Mouse (Mus musculus) gastrocnemius, adult 18-20 months (tissue): ENCODE results near the gene Ammecr1. TPM values are rescaled to one million over a fixed set of nuclear protein-coding genes. Genes with fewer than 3 reads are reported as not detected.

ENCODE experiments used
- DNase-seq: peaks from one replicate; pipeline ENCODE4 v3.0.0; 2021; ENCODE audit warnings: low spot score
- total RNA-seq, 2 experiments: library from RNA; stranded (reverse); gene quantifications; 2 replicates each; pipeline ENCODE4 v1.2.3; 2021

Gene Ammecr1
- total RNA-seq, 2 experiments from 2014 or later = 3.9 to 4.2 TPM

DNA sequence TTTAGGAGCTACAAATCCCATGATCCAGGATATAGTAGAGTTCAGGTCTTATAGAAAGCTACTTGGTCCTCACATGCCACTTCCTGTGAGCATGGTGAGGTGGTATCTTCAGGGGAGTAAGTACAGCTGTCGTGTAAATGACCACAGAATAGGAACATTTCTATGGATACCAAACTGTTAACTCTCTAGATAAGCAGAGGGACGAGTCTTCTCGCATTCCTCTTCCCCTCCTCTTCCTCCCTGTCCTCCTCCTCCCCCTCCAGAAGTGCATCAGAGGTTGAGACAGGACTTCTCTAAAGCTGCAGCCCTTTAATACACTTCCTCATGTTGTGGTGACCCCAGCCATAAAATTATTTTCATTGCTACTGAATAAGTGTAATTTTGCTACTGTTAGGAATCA, 49.1 kb downstream of the Ammecr1 start:
- no peak for DNase-seq

DNA sequence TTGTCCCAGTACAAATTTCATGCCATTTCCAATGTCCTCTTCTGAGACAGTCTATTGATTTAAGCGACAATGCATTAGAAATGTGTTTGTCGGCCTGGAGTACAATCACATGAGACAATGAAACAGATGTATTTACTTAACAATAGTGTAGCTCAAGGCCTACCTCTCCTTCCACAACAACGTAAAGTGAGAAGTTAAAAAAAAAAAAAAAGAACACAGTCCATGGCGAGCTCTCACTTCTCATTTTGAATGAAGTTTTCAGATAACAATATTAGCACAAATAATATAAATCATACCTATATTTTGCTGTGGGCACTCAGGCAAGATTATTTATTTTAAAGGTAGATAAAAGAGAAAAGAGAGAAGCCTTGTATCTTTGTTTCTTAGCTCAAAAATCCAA, 49.8 kb downstream of the Ammecr1 start:
- no peak for DNase-seq

DNA sequence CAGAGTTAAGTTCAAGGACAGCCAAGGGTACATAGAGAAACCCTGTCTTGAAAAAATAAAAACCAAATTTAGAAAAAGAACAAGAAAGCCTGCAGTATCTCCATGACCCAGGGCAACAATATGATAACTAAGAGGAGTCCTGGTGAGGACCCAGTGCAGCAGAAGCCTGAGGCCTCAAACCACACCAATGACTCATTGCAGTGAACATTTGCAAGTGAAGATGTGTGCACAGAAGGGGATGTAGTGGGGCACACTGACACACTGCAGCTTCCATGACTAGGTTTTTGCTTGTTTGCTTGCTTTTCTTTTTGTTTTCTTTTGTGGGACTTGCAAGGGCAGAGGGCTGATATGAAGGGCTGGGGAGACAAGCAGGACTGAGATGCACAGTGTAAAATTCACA, 52.3 kb downstream of the Ammecr1 start:
- no peak for DNase-seq

DNA sequence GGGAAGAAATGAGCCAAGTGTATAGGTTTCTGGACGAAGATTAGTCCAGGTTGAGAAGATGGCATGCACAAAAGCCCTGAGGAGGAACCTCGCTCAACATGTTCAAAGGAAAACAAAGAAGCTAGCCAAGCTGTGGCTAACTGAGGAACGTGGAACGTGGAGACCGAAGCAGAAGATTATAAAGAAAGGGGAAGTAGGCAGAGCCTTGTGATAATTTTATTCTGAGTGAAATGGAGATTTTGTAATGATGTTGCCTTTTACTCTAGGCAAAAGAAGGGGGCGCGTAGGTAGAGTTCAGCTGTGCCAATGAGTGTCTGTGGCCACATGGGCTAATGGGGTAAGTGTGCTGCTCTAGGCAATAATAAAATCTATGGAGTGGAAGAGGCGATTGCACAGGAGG, 62.7 kb downstream of the Ammecr1 start:
- no peak for DNase-seq

DNA sequence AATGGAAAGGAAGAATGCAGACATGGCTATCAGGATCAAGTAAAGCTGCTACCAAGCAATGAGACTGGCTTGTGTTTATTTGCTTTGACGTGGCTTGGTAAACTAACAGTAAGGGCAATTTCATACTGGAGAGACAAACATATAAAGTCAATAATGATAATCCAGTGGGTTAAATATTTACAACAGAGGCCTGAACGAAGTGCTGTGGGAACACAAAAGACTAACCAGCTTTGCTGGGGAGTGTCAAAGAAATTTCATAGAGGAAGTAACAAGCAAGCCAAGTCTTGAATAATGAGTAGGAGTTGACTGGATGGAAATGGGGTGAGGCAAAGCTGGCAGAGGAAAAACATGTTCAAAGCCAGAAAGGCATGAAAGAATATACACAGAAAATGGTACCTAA, 63.9 kb downstream of the Ammecr1 start:
- DNase-seq = no peak

DNA sequence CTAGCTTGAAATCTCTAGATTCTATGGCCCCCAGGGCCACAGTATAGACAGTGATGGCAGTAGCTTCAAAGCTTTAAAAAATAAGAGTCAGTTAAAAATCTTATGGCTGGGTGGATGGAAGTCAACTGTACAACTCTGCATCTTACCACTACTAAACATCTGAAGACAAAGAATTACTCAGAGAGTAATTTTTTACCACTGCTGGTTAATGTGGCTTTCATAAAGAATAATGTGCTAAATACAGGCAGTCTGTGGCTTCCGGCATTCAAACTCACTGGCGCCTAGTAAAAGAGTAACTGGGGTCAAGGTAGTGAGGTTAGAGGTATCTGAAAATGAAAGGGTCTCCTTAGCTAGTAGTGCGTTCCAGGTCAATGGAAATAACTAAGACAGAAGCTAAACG, 64.6 kb downstream of the Ammecr1 start:
- DNase-seq = no peak

DNA sequence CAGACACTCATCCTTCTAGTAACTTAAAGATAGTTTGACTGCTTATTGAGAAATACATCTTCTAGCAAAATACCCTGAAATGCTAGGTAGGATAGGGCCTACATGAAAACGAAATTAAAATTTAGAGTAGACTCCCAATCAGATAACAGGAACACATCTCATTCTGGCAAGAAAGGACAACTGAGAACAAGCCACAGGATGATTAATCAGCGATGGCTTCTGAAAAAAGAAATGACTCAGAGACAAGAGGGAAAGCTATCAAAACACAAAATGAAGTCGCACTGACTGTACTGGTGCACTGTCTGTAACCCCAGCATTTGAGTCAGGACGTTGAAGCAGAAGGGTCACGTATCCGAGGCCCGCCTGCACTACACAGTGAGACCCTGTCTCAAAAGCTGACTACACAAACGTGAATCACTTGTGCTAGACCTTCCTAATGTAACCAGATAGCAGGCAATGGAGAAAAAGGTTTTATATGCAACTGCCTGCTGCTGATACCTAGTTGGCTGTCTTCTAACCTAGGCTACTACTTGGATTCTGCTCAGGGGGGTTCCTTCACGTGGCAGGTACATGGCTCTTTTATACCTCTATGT, 68.1 kb downstream of the Ammecr1 start:
- DNase-seq = no peak

DNA sequence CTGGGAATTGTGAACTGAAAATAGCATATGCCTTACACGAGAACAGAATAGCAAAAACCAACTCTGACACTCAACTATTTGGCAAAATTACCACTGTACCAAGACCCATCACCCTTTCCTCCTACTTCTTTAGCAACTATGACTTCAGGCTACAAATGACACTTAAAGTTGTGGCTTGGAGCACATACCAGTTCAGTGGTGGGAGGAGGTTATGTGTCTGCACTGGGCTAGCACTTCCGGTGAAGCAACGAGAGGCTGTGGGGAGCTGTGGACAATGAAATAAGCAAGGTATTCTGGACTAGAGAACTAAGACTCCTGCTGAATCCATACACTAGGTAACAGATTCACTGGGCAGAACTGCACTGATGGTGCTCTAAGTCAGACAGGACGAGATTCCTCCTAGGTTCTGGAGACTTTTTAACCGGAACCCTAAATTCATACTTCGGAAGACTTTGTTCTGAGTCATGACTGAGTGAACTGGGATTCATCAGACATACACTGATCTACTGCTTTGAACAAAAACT, 69.0 kb downstream of the Ammecr1 start:
- no peak for DNase-seq

DNA sequence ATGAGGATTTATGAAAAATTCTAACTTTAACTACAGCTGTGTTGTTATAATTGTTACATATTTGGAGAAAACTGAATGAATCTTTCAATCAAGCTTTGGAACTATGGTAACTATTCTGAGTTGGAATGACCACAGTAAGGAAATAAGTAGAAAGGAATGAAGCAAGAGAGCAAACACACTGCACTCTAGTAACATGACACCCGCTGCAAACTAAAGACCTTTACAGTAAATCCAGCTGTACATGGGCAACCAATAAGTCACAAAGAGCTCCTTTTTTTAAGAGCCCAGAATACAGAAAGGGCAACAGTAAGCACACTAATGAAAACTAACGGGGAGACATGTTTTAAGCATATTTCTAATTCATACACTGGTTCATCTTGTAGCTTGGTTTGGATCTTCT, 71.2 kb downstream of the Ammecr1 start:
- DNase-seq = no peak

DNA sequence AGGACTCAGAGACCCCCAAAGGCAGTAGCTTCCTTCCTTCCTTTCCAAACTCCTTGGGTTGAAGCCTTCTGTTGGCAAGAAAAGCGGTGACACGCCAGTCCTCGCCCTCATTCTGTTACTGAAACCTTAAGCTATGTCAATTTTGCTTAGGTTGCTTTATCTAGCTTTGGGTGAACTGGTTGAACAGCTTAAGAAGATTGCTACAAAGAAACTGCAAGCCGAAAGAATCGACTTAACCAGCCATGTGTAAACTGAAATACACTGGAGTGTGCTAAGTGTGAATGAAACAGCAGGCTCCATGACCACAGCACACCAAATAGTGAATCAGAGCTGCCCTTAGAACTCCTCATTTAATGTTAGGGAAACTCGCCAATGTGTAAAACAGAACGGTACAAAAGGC, 80.6 kb downstream of the Ammecr1 start:
- DNase-seq = no peak

DNA sequence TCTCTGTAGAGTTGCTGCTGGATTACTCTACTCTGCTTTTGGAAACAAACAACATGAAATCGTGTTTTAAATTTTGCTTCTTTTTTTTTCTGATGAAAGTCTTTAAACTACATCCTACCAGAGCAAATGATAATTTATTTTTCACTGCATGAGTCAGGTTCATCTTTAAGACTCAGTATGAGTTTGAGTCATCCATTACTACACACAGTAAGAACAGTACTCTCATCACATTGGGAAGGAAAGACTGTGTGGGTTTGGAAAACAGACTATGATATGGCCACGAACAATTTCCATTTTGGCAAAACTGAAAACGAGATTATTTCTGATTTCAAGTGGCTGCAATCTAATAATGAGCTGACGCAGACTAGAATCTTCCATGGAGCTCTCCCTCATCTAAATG, 82.9 kb downstream of the Ammecr1 start:
- DNase-seq = no peak

DNA sequence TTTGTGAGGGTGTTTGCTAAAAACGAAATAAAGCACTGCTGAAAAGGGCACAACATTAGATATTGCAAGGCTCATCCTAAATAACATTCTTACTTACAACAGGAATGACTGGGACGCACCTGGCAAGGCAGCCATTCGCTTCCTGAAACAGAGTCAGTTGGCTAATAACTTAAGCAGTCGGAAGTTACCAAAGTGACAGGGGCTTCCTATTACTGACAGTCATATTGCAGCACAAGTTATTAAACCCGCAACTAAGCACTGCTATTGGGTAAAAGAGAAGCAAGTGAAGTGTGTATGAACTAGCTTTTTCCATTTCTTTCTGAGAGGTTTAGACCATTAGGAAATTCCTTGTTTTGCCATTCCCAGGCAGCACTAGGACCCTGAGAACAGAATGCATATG, 84.3 kb downstream of the Ammecr1 start:
- no peak for DNase-seq

DNA sequence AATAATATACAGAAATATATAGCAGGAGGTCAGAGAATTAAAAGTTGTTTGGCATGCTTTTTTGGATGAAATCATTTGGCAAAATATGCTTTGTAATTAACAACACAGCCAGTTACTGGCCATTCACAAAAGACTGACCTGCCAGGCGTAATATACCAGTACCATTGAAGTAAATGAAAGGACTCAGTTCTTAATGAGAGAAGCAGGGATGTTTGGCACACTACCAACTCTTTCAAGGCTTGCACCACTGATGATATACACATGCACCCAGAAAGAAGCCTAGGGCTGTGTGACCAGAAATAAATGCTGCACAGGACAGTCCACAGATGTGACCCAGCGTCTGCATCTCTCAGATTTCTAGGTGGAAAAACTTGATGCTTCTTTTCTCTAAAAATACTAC, 96.7 kb downstream of the Ammecr1 start:
- peak; percentile 1 for DNase-seq

DNA sequence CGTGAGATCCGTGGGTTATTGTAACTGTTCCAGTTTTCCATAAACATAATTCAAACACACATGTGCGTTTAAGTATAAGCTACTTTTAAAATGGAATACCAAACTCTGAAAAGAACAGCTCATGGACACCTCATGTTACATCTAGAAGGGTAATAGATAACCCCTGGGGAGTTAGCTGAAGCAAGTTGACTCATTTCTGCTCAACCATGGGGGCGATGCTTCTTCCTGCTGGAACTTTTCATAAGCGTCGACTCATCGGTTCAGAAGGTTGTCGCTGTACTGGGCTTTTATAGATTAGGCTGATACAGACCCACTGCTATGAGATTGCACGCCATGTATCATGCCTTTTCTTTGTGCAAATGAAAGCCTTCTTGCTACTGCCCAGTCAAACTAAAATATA, 118.5 kb downstream of the Ammecr1 start:
- DNase-seq = no peak

DNA sequence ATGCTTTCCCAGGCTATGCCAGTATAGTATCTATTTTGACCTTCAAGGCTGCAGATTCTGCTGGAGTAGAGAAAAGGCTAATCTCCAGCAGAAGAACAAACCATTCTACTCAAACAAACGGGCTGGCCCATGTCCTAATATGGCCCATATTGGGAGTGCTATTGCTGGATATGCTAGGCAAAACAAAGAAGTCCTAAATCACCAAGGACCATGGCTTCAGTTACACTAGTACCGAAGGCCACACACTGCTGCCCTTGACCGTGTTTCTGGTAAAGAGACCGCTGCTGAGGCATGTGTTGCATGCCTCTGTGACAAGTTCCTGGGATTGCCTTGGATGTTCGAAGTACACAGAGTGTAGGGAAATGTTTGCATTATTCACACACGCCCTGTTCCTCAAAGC, 120.3 kb downstream of the Ammecr1 start:
- no peak for DNase-seq

DNA sequence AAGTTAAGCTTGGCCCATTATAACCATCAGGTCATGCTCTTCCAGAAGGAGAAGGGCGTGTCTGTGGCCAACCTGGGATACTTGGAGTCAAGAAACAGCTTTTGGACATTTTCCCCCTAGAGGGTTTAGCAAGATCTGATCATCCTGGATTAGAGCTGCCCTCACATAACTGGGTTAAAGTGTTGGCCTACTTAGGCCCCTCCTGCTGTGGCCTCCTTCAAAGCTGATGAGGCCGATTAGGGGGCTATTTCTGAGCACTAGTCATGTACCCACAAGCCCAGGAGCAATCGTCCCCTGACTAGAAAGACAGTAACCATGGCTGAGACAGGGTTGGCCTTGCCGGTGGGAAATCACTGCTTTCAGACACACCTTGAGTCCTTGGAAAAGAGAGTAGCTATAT, 124.6 kb downstream of the Ammecr1 start:
- DNase-seq = no peak

DNA sequence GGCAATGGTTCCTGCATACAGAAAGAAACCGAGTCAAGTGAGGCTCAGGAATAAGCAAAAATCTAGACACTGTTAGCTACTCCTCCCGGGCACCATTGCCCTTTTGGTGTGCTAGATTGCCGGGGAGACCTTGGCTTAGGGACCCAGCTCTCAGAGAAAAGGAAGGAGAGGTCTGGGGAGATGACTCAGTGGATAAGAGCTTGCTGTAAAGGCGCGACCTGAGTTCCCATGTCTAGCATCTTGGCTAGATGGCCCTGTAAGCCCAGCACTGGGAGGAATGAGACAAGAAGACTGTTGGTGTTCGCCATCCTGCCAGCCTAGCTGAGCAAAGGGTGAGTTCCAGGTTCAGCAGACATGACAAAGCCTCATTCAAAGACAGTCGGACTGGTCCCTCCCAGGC, 127.1 kb downstream of the Ammecr1 start:
- no peak for DNase-seq

DNA sequence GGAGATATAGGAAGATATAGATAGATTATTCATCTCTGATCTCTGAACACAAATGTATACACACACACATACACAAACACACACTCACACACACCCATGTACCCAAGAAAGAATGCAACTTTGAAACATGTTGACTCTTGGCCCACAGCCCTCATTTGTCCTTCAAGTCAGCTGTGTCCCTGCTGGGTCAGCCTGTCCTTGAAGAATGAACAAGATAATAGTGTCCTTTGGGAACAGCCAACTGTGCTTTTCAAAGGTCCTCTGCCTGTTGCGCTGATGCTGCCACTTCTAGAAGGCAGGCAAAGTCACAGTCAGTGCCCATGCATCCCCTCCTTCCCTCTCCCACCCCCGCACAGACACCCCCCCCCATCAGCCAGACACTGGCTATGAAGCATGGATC, 127.7 kb downstream of the Ammecr1 start:
- DNase-seq = no peak

DNA sequence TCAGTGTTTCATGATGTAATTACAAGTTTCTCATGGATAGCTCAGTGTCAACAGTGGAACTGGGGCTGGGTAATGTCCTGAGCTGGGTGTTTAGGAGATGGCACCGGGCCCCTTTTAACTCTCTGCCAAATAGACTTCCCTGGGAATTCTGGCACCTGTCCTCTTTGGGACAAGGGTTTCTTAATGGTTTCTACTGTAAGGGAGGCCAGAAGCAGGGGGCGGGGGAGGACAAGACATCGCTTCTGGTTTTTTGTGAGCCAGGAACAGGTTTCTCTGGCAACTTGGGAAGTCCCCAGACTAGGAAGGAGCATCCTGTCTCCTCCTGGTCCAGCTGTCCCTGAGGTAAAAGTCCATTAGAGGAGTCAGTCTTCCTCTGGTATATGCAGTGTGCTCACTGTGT, 129.2 kb downstream of the Ammecr1 start:
- DNase-seq = no peak

DNA sequence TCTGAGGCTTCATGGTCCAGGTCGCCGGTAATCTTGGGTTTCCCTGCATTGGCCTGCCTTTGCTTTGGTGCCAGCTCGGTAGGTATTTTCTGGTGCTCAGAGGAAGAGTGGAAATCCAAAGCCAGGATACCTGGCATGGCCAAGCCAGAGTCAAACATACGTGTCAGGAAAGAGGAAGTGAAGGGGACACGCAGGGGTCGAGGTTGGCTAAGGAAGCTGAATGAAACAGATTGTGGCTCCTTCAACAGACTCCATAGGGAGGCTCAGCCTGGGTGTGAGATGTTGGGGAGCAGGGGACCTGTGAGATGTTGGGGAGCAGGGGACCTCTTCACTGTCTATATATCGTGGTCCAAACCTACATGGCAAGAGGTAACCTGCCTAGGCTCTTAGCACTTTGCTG, 130.1 kb downstream of the Ammecr1 start:
- no peak for DNase-seq

DNA sequence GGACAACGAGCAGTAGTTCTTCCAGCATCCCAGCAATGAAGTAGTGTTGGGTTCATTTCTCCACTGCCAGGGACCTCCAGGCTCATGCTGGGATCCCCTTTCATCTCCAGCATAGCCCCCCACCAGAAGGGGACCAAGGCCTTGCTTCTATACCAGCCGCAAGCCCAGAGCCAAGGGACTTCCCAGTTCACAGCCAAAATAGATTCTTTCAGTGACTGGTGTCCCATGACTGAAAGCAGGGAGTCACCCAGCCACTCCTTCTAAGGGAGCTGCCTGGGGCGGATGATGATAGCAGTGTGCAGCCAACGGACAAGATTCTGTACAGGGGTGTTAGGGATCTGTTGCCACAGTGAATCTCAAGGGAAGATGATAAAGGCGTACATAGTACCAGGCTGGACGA, 131.7 kb downstream of the Ammecr1 start:
- DNase-seq = no peak

DNA sequence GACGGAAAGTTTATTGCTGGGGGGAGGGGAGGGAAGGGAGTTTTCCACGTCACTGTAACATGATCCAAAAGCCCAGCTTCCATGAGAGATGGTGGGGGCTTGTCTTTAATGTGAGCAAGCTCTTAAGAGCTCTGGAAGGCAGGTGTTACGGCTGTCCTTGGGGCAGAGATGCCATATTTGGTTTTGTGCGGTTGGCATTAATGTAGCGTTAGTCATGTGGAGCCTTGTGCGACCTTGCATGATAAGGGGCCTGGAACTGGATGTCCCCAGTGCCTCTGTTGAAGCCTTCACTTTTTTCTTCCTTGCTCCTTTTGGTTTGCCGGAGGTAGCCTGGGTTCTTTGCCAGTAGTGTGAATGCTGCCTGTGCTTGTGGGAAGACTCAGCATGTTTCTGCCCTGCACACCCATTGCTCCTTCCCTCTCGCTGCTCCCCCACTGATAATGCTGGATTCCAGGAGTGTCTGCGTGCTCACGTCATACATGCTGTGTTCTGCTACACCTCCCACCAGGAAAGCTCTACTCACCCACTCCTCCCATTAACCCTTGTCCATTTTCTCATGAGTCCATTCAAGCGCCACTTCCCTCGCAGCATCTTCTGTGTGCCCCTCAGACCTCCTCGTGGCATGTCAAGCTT, 133.2 kb downstream of the Ammecr1 start:
- DNase-seq = no peak

DNA sequence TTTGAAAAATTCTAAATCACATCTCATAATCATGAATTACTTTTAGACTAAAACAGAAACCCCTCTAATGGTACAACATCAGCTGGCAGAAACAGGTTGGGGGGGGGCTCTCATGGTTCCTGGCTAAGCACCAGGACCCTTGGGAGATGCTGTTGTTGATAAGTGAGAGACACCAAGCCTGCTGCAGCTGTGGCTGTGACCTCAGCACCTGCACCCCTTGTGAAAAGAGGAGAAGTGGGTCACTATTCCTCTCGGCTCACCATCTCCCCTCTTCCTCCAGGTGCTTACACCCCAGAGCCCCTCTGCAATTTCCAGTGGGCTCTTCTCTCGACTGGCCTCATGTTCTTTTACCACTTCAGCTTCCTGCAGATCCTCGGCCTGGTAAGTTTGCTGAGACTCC, 134.3 kb downstream of the Ammecr1 start:
- DNase-seq = no peak

DNA sequence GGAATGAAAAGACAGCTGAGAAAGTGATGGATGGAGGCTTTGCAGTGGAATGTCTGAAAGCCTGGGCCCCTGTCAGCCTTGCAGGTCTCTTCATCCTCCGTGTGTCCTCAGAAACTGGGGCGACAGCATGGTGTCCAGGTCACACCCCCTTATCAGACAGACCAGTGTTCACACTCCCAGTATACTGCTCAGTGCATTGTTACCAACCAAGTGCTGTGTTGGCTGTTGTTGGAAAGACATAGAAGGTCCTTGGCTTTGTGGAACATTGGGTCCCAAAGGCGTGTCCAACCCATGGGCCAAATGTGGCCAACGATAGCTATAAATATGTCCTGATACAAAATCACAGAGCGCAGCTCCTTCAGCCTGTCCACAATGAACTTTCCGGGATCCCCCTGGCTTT, 136.0 kb downstream of the Ammecr1 start:
- no peak for DNase-seq
